Mouse (Mus musculus): ENCODE measurements around the gene Agtpbp1. TPM values are rescaled to one million over a fixed set of nuclear protein-coding genes. Genes with fewer than 3 reads are reported as not detected.
"Not testable (repeated sequence)": the region's sequence is repeated elsewhere in the genome, so short reads cannot be mapped to it uniquely, and the experiment has no call there.

Gene Agtpbp1
- 49.2 and 59.4 TPM in 2 replicates for total RNA-seq (2014; fragmentation: Nextera tagmentation)
- 67.9 and 69.6 TPM in 2 replicates for total RNA-seq (2017)

DNA sequence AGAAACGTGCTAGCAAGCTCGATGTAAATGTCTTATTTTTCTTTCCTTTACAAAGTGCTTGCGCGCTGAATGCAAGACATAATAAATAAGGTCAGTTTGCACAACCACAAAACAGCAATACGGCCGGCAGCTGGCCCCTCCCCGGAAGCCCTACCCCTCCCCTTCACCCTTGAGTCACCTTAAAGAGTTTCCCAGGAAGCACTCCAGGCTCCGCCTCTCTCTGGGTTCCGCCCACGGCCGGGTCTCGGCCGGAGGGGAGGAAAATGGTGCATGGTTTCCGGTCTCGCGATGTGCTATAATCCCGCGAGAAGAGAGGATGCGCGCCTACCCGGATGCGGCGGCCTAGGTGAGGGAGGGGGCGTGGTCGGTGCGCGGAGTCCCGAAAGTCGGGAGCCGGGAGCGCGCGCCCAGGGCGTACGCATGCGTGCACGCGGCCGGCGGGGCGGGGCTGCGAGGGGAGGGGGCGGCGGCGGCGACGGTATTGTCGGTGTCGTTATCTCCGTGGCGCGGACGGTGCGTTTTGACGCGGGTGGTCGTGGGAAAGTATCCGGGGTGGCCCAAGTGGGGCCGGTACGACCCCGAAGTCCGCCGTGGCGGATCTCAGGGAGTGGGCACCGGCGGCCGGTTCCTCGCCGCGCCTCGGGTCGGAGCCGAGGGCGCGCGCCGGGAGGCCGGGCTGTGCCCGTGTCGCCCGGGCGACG lies at the start of gene Agtpbp1, which contains the start of gene Naa35:
Gene Agtpbp1, minus strand, starts transcription at position 281 of the 701 bp plus-strand sequence.
Gene Naa35, plus strand, starts transcription at position 313 of the 701 bp plus-strand sequence.
- peak; percentile 96 for ATAC-seq (replicated peaks; ENCODE audit: low FRiP score, low TSS enrichment, poor library complexity, severe bottlenecking)

GRCm38 (mm10) chr13:59634637-59635036 lies 49.6 kb upstream of the Agtpbp1 start:
- ATAC-seq (replicated peaks; ENCODE audit: low FRiP score, low TSS enrichment, poor library complexity, severe bottlenecking) = no peak

GRCm38 (mm10) chr13:59626739-59627138 lies 41.7 kb upstream of the Agtpbp1 start:
- ATAC-seq (replicated peaks; ENCODE audit: low FRiP score, low TSS enrichment, poor library complexity, severe bottlenecking) = no peak

GRCm38 (mm10) chr13:59624903-59625302 lies 39.9 kb upstream of the Agtpbp1 start:
- no peak for ATAC-seq (replicated peaks; ENCODE audit: low FRiP score, low TSS enrichment, poor library complexity, severe bottlenecking)

- no peak for ATAC-seq (replicated peaks; ENCODE audit: low FRiP score, low TSS enrichment, poor library complexity, severe bottlenecking)
Measured at GRCm38 (mm10) chr13:59624389-59624788, 39.4 kb upstream of the Agtpbp1 start.

GRCm38 (mm10) chr13:59621643-59622489 lies 36.8 kb upstream of the Agtpbp1 start:
- no peak for ATAC-seq (replicated peaks; ENCODE audit: low FRiP score, low TSS enrichment, poor library complexity, severe bottlenecking)

- ATAC-seq (replicated peaks; ENCODE audit: low FRiP score, low TSS enrichment, poor library complexity, severe bottlenecking) = no peak
Measured at GRCm38 (mm10) chr13:59618463-59618862, 33.4 kb upstream of the Agtpbp1 start.

GRCm38 (mm10) chr13:59615554-59615953 lies 30.5 kb upstream of the Agtpbp1 start:
- no peak for ATAC-seq (replicated peaks; ENCODE audit: low FRiP score, low TSS enrichment, poor library complexity, severe bottlenecking)

DNA sequence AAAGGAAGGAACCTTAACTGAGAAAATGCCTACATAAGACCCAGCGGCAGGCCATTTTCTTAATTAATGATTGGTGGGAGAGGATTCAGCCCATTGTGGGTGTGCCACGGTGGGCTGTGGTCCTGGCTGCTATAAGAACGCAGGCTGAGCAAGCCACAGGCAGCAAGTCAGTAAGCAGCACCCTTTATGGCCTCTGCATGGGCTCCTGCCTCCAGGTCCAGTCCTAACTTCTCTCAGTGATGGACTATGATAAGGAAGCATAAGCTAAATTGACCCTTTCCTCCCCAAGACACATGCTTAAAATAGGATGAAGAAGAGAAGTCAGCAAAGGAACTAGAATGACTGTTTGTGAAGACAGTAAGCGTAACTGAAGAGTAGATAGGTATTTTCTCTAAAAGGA lies 30.1 kb upstream of the Agtpbp1 start:
- no peak for ATAC-seq (replicated peaks; ENCODE audit: low FRiP score, low TSS enrichment, poor library complexity, severe bottlenecking)

DNA sequence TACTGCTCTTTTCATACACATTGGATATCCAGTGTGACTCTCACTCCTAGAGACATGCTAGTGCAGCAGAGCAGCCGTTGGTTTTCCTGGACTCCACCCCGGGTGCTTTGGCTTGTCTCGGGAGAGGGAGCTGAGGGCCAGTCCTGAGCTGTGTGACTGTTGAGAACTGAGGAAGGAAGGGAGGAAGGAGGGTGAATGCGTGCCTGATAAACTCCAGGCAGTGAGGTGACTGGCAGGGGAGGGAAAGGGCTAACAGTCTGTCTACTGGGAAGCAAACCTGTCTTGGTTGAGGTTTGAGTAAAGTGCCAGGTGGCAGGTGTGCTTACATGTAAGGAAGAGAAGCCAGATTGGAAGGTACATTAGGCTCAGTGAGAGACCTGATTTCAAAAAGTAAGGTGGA lies 28.8 kb upstream of the Agtpbp1 start:
- ATAC-seq (replicated peaks; ENCODE audit: low FRiP score, low TSS enrichment, poor library complexity, severe bottlenecking) = no peak

- no peak for ATAC-seq (replicated peaks; ENCODE audit: low FRiP score, low TSS enrichment, poor library complexity, severe bottlenecking)
Measured at GRCm38 (mm10) chr13:59610437-59610836, 25.4 kb upstream of the Agtpbp1 start.

GRCm38 (mm10) chr13:59609885-59610284 lies 24.9 kb upstream of the Agtpbp1 start:
- ATAC-seq (replicated peaks; ENCODE audit: low FRiP score, low TSS enrichment, poor library complexity, severe bottlenecking) = no peak

DNA sequence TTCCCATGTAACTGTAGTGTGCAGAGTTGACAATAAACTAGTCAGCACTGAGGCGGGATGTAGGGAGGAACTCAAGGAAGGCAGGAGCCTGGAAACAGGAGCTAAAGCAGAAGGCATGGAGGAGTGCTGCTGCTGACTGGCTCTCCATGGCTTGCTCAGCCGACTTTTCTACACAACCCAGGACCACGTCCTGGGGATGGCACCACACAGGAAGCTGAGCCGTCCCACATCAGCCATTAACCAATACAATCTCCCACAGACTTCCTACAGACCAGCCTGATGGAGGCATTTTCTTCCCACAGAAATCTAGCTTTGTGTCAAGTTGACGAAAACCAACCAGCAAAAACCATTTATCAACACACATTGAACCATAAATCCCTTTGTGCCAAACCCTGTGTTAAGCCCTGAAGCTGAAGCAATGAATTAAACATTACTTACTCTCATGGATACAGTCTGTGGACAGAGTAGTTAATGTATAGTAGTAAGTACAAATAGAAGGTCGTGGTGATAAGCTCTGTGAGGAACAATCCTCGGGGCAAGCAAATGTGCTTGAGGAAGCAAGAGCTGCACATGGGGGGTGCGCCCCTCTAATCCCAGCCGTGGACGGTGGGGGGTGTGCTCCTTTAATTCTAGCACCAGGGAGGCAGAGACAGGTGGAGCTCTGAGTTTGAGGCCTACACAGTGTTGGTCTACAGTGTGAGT lies 20.3 kb upstream of the Agtpbp1 start:
- ATAC-seq (replicated peaks; ENCODE audit: low FRiP score, low TSS enrichment, poor library complexity, severe bottlenecking) = no peak

- ATAC-seq (replicated peaks; ENCODE audit: low FRiP score, low TSS enrichment, poor library complexity, severe bottlenecking) = no peak
Measured at GRCm38 (mm10) chr13:59604511-59604910, 19.5 kb upstream of the Agtpbp1 start.

DNA sequence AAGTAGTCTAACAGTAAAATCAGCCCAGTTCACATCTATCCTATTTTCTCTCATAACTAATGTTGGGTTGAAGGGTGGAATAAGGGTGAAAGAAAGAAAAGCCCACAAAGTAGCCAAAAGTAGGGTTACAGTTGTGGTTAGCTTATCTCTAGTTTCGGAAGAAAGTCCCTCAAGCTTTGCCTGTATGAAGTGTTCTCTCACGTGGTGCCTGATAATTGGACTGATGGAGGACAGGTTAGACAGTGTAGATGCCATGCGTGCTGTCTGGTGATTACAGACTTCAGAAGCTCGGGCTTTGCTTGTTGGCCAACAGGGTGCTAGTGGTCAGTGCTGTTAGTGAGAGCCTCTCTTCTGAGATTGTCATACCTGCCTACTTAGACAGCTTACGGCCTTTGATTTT lies 18.1 kb upstream of the Agtpbp1 start:
- peak; percentile 79 for ATAC-seq (replicated peaks; ENCODE audit: low FRiP score, low TSS enrichment, poor library complexity, severe bottlenecking)

DNA sequence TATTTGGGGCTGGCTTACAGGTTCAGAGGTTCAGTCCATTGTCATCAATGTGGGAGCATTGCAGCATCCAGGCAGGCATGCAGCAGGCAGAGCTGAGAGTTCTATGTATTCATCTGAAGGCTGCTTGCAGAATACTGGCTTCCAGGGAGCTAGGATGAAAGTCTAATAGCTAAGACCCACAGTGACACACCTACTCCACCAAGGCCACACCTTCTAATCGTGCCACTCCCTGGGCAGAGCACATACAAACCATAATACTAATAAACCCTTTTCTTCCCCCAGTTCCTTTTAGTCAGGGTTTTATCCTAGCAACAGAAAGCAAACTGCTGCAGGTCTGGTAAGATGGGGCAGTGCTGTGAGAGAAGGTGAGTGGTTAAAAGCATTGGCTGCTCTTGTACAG lies 7.6 kb upstream of the Agtpbp1 start:
- no peak for ATAC-seq (replicated peaks; ENCODE audit: low FRiP score, low TSS enrichment, poor library complexity, severe bottlenecking)

- not testable (repeated sequence) for ATAC-seq (replicated peaks; ENCODE audit: low FRiP score, low TSS enrichment, poor library complexity, severe bottlenecking)
Measured at GRCm38 (mm10) chr13:59592058-59592457, 7.0 kb upstream of the Agtpbp1 start.

DNA sequence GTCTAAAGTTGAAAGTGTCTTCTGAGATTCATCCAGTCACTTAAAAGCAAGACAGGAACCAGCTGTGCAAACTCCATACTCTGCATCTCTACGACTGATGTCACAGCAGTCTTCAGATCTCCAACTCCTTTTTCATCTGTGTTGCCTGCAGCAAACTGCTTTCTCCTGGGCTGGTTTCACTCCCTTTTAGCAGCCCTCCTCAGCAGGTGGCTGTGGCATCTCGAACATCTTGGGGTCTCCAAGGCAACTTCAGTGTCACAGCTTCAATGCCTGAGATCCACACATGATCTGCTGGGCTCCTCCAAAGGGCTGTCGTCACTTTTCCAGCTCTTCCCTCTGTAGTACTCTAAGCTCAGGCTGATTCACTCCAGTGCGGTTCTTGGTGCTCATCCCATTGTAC lies 5.7 kb upstream of the Agtpbp1 start:
- no peak for ATAC-seq (replicated peaks; ENCODE audit: low FRiP score, low TSS enrichment, poor library complexity, severe bottlenecking)

GRCm38 (mm10) chr13:59589672-59590071 lies 4.6 kb upstream of the Agtpbp1 start:
- ATAC-seq (replicated peaks; ENCODE audit: low FRiP score, low TSS enrichment, poor library complexity, severe bottlenecking) = no peak

DNA sequence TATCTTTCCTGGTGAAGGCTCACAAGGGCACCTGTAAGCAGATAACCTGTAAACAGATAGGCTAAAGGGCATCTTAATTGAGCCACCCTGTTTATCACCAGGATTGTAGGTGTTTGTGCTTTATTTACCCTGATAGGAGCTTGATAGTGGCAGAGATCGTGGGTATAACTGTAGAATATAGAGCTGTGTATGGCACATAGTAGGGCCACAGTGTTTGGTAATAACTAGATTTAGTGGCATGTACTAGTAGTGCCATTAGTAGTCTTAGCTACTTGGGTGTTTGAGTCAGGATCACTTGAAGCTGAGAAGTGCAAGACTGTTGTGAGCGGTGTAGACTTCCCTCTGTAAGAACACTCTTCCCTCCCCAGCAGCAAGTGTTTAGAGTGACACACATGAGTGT lies 2.2 kb upstream of the Agtpbp1 start:
- ATAC-seq (replicated peaks; ENCODE audit: low FRiP score, low TSS enrichment, poor library complexity, severe bottlenecking) = no peak

Data from megakaryocyte-erythroid progenitor cell, adult 5-6 weeks (primary cell).